Mouse (Mus musculus): Measurements from ENCODE around the gene Cpne1. TPM values are rescaled to one million over a fixed set of nuclear protein-coding genes. Genes with fewer than 3 reads are reported as not detected.
"Not testable (repeated sequence)": the region's sequence is repeated elsewhere in the genome, so short reads cannot be mapped to it uniquely, and the experiment has no call there.

Cpne1 gene
- total and polyA plus RNA-seq, 2 experiments from 2014 or later, result 12.8 to 49.8 TPM

DNA sequence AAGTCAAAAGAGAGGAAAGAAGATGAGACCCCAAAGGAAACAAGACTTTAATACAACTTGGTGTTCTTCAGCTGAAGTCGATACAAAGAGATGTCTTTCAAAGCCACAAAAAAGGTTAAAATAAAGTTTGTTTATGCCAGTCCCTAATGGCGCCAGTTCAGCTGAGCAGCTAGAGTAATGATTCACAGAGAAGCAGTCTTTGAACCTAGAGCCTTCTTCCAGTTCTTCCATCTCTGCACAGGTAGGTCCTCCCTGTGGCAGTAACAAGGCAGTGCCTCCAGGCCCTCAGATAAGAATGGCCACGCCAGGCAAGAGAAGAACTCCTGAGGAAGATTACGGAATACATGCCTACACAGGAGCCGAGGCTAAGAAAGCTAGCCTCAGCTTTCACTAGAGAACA lies 12.0 kb upstream of the Cpne1 start:
- Histone ChIP-seq H3K9me3 (ENCODE audit: low read length) (no peaks in the 10 kb centered on the region), H3K4me3 (ENCODE audit: low read length) (no peak overlapping the region), H3K4me1 (ENCODE audit: insufficient read depth, low read length) (no peaks in the 10 kb centered on the region), H3K36me3 (ENCODE audit: insufficient read depth, low read length) (peaks cover 10% of the 10 kb centered on the region; the same call in 1 of the 2 replicates), H3K27me3 (ENCODE audit: insufficient read depth, low read length) (no peaks in the 10 kb centered on the region), H3K9ac (replicated peaks; ENCODE audit: low read length) (no peak overlapping the region), H3K4me2 (ENCODE audit: low read depth, low read length) (no peak overlapping the region), H3K27ac (no peak overlapping the region)
- ATAC-seq (no peak), DNase-seq (ENCODE audit: low spot score) (no peak)
- TF ChIP-seq CTCF (IDR thresholded peaks at IDR 0.05; ENCODE audit: low read depth), result no peak
- WGBS, result 96% methylated on average over 5 of the region's 5 CpGs

DNA sequence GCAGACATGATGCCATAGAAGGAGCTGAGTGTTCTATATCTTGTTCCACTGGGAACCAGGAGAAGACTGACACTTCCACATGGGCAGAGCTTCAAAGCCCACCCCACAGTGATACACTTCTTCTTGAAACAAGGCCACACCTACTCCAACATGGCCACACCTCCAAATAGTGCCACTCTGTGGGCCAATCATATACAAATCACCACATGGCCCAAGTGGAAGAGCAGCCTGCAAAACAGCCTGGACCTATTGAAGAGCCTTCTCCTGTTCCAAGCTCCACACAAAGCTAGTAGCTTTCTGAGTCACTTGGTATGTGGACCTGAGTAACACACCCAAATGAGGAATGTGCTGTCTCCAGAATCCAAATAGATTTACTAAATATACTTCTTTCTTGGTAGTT lies 7.8 kb upstream of the Cpne1 start:
- Histone ChIP-seq H3K9ac (replicated peaks; ENCODE audit: low read length) (no peak overlapping the region), H3K27me3 (ENCODE audit: insufficient read depth, low read length) (no peaks in the 10 kb centered on the region), H3K4me1 (ENCODE audit: insufficient read depth, low read length) (no peaks in the 10 kb centered on the region), H3K4me2 (ENCODE audit: low read depth, low read length) (no peak overlapping the region), H3K9me3 (ENCODE audit: low read length) (no peaks in the 10 kb centered on the region), H3K27ac (no peak overlapping the region), H3K4me3 (ENCODE audit: low read length) (no peak overlapping the region), H3K36me3 (ENCODE audit: insufficient read depth, low read length) (peaks cover 7% of the 10 kb centered on the region; the same call in 1 of the 2 replicates)
- TF ChIP-seq CTCF (IDR thresholded peaks at IDR 0.05; ENCODE audit: low read depth), result no peak
- DNase-seq (ENCODE audit: low spot score), result no peak
- ATAC-seq, result no peak

DNA sequence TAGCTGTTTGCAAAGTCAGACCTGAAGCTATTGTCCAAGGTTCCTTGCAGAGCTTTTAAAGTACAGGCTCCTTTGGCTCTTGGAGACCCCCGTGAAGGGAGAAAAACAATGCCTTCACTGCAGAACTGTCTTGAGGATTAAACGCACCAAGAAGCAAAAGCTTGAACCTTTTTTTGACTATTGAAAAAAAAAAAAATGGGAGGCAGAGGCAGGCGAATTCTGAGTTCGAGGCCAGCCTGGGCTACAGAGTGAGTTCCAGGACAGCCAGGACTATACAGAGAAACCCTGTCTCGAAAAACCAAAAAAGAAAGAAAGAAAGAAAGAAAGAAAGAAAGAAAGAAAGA lies 287 bp upstream of the Cpne1 start:
- Histone ChIP-seq H3K4me3 (ENCODE audit: low read length) (peak overlapping the region; percentile 98), H3K27ac (peak overlapping the region; percentile 97), H3K9ac (replicated peaks; ENCODE audit: low read length) (peak overlapping the region; percentile 99), H3K4me2 (ENCODE audit: low read depth, low read length) (peak overlapping the region; percentile 75)
- not testable (repeated sequence) for H3K4me1 ChIP-seq (ENCODE audit: insufficient read depth, low read length); ATAC-seq; H3K27me3 ChIP-seq (ENCODE audit: insufficient read depth, low read length); H3K36me3 ChIP-seq (ENCODE audit: insufficient read depth, low read length); H3K9me3 ChIP-seq (ENCODE audit: low read length); DNase-seq (ENCODE audit: low spot score)
- 23% methylated on average over 5 of the region's 5 CpGs for WGBS

DNA sequence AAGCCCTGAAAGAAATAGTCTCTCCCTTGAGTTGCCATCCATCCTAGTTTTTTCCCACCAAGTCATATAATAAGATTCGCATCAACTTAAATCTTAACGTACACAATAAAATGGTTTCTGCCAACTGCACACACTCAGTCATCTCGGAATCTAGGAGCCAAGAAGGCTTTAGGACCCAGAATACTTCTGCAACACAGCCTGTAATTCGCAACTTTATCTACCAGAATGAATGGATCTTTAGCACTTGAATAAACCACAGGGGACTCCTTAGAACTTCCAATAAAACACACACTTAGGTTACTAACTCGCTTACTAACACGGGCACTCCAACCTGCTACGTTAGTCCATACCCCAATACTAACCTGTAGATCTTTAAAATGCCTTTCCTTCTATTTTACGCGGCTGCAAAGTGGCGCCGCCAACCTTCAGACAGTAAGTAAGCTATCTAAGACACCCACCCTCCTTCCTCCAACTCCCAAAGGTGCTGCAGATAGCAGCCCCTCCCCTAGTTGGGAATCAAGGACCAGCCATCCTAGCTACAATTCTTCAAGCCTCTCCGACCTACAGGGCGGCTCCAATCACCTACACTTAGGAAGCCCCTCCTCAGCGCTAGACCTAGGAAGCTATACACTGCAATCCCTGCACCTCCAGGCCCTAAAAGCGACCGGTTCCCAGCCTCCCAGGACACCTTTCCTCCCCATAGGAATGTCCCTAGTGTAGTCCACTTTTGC lies 973 bp downstream of the Cpne1 start:
- WGBS, result under 1% methylated on average over 16 of the region's 16 CpGs

GRCm38 (mm10) chr2:156091926-156092325 lies 19.8 kb downstream of the Cpne1 start:
- ATAC-seq (no peak), DNase-seq (ENCODE audit: low spot score) (no peak)
- TF ChIP-seq CTCF (IDR thresholded peaks at IDR 0.05; ENCODE audit: low read depth), result no peak
- Histone ChIP-seq H3K9ac (replicated peaks; ENCODE audit: low read length) (no peak overlapping the region), H3K4me2 (ENCODE audit: low read depth, low read length) (no peak overlapping the region), H3K4me1 (ENCODE audit: insufficient read depth, low read length) (no peaks in the 10 kb centered on the region), H3K27me3 (ENCODE audit: insufficient read depth, low read length) (no peaks in the 10 kb centered on the region), H3K9me3 (ENCODE audit: low read length) (no peaks in the 10 kb centered on the region), H3K36me3 (ENCODE audit: insufficient read depth, low read length) (peaks cover 14% of the 10 kb centered on the region), H3K4me3 (ENCODE audit: low read length) (no peak overlapping the region), H3K27ac (no peak overlapping the region)
- WGBS, result 62% methylated on average over 5 of the region's 5 CpGs

More for the DNA sequence above, 973 bp downstream of the Cpne1 start:
- peak overlapping the region; percentile 98 for H3K4me3 ChIP-seq (ENCODE audit: low read length)
- TF ChIP-seq CTCF (IDR thresholded peaks at IDR 0.05; ENCODE audit: low read depth), result no peak
- peaks cover 8% of the 10 kb centered on the region for H3K4me1 ChIP-seq (ENCODE audit: insufficient read depth, low read length)
- no peaks in the 10 kb centered on the region for H3K9me3 ChIP-seq (ENCODE audit: low read length)
- DNase-seq (ENCODE audit: low spot score) (peak; percentile 55), ATAC-seq (peak; percentile 77)
- no peaks in the 10 kb centered on the region for H3K27me3 ChIP-seq (ENCODE audit: insufficient read depth, low read length)
- no peaks in the 10 kb centered on the region for H3K36me3 ChIP-seq (ENCODE audit: insufficient read depth, low read length)
- peak overlapping the region; percentile 75 for H3K4me2 ChIP-seq (ENCODE audit: low read depth, low read length)
- peak overlapping the region; percentile 99 for H3K9ac ChIP-seq (replicated peaks; ENCODE audit: low read length)
- H3K27ac ChIP-seq, result peak overlapping the region; percentile 97

DNA sequence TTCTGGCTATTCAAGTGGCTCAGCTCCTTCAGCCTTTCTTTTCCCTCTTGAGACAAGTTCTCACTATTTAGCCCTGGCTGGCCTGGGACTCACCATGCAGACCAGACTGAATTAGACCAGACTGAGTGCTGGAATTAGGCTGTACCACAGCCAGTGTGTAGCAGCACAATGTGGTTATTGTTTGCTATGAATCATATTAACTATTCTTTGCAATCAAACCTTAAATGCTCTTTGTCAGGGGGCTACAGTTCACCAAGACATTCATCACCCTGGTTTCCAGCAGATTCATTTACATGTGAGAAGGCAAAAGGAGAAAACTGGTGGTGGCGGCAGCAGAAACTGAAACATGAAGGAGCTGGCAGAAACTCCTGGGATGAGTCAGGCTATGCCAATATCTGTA lies 22.0 kb downstream of the Cpne1 start:
- no peak for TF ChIP-seq CTCF (IDR thresholded peaks at IDR 0.05; ENCODE audit: low read depth)
- 41% methylated on average over 1 of the region's 1 CpGs for WGBS
- no peak overlapping the region for H3K4me2 ChIP-seq (ENCODE audit: low read depth, low read length)
- H3K36me3 ChIP-seq (ENCODE audit: insufficient read depth, low read length), result no peaks in the 10 kb centered on the region
- H3K27ac ChIP-seq, result peak overlapping the region; percentile 51
- peak; percentile 20 for DNase-seq (ENCODE audit: low spot score)
- H3K9ac ChIP-seq (replicated peaks; ENCODE audit: low read length), result no peak overlapping the region
- peak; percentile 64; the same call in 1 of the 2 replicates for ATAC-seq
- H3K4me1 ChIP-seq (ENCODE audit: insufficient read depth, low read length), result no peaks in the 10 kb centered on the region
- no peak overlapping the region for H3K4me3 ChIP-seq (ENCODE audit: low read length)
- H3K9me3 ChIP-seq (ENCODE audit: low read length), result no peaks in the 10 kb centered on the region
- H3K27me3 ChIP-seq (ENCODE audit: insufficient read depth, low read length), result no peaks in the 10 kb centered on the region

DNA sequence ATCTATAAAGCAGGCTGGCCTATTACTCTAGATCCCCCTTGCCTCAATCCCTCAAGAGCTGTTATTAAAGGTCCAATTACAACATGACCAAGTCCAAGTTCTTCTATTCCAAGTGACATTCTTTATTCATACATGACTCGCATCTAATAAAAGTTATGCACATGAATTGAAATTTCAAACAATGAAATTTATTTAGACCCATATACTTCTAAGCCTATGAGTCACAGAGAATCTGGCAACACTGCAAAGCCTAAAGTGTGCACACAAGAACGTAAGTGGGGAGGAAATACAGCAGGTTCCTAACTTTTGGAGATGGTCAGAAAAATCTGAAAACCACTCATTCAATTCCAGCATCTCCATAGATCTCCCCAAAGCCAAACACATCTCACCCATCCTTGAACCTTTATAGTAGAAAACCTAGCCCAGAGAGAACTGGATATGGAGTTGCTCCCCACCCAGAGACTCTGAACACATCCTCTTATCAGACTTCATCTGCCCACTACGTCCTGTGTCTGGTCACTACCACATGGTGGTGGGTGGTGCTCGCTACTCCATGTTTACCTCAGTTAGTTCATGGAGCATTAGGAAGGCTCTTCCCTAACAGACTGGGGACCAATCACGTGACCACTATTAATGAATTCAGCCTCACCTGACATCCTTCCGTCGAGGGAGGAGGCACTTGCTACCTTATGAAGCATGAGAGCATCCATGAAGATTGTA lies 24.2 kb downstream of the Cpne1 start:
- Histone ChIP-seq H3K36me3 (ENCODE audit: insufficient read depth, low read length) (no peaks in the 10 kb centered on the region), H3K9me3 (ENCODE audit: low read length) (no peaks in the 10 kb centered on the region), H3K27ac (no peak overlapping the region), H3K4me3 (ENCODE audit: low read length) (no peak overlapping the region), H3K27me3 (ENCODE audit: insufficient read depth, low read length) (no peaks in the 10 kb centered on the region), H3K4me1 (ENCODE audit: insufficient read depth, low read length) (no peaks in the 10 kb centered on the region), H3K4me2 (ENCODE audit: low read depth, low read length) (no peak overlapping the region), H3K9ac (replicated peaks; ENCODE audit: low read length) (no peak overlapping the region)
- no peak for DNase-seq (ENCODE audit: low spot score)
- 90% methylated on average over 7 of the region's 7 CpGs for WGBS
- ATAC-seq, result no peak
- TF ChIP-seq CTCF (IDR thresholded peaks at IDR 0.05; ENCODE audit: low read depth), result no peak

All from hindbrain, postnatal 0 days (tissue).